ENCODE assay signal across 9 mouse cellular contexts in genomic region chr2:94407441-94407840, GRCm38 (mm10). TPM values are rescaled to one million over a fixed set of nuclear protein-coding genes. Genes with fewer than 3 reads are reported as not detected.
A peak's percentile ranks its signal among the peaks of the same experiment; 100 is the strongest.
DNase-seq lines count a peak whose midpoint lies in the region; ATAC-seq and TF ChIP-seq lines count a peak whose summit lies in the region.
"Had no signal": no experiment of that assay in that cellular context is flagged by ENCODE, and none has a peak within 500 bp of the region (broad histone marks: within the 10 kb centered on the region; RNA-seq: fewer than 3 reads in every experiment).

No protein-coding gene starts in this region.

- peak overlapping the region; percentile 97; the same call in 1 of the 2 replicates for H3K27ac ChIP-seq in heart, embryonic 10.5 days
- H3K27ac ChIP-seq in CH12.LX (ENCODE audit: insufficient read depth, low read depth), result no peak overlapping the region
- no peak overlapping the region for H3K27ac ChIP-seq in forebrain, embryonic 13.5 days
- peak overlapping the region; percentile 79 for H3K27ac ChIP-seq in liver, embryonic 13.5 days

- peak overlapping the region; percentile 94 for H3K4me3 ChIP-seq in heart, embryonic 10.5 days
- peak overlapping the region; percentile 95 to 99 (median 96) for H3K4me3 ChIP-seq in CH12.LX (replicated peaks in 1 of 3; ENCODE audit: low read depth in 2 of 3, low read length in 2 of 3, poor library complexity in 1 of 3)
- peak overlapping the region; percentile 96 for H3K4me3 ChIP-seq in forebrain, embryonic 13.5 days
- H3K4me3 ChIP-seq in liver, embryonic 13.5 days (replicated peaks), result peak overlapping the region; percentile 96

- no peak for TF ChIP-seq EP300 in CH12.LX (IDR thresholded peaks at IDR 0.05; ENCODE audit: low read length)

- peak overlapping the region; percentile 69 for H3K9ac ChIP-seq in CH12.LX (ENCODE audit: insufficient read depth, low read depth)
- H3K9ac ChIP-seq in forebrain, embryonic 13.5 days, result peak overlapping the region; percentile 92
- H3K9ac ChIP-seq in liver, embryonic 13.5 days, result peak overlapping the region; percentile 93

- dilution Hi-C loops in CH12.LX (cut with MboI; ENCODE audit: extremely low pct_ligation_motif_present, extremely low pct_unique_long_range_greater_than_20kb, low sequenced_read_pairs), result no loop called here

- peak overlapping the region; percentile 90 for H3K4me2 ChIP-seq in CH12.LX (ENCODE audit: insufficient read depth, low read depth, poor library complexity, severe bottlenecking)
- peak overlapping the region; percentile 85 for H3K4me2 ChIP-seq in forebrain, embryonic 13.5 days
- H3K4me2 ChIP-seq in liver, embryonic 13.5 days, result peak overlapping the region; percentile 86

- no peak for DNase-seq in heart, embryonic 10.5 days (ENCODE audit: low spot score)
- DNase-seq in heart, postnatal 25 days (ENCODE audit: low spot score), result no peak
- no peak for DNase-seq in CH12.LX (ENCODE audit: extremely low read depth)
- no peak for DNase-seq in liver, embryonic 13.5 days
- DNase-seq in embryo, embryonic 10 days (ENCODE audit: low spot score), result no peak
- DNase-seq in retina, postnatal 1 day, result no peak
- no peak for DNase-seq in adrenal gland, adult (ENCODE audit: inconsistent age in 2 of 2, low spot score in 1 of 2)
- DNase-seq: cerebellum, adult 11 months had no signal

- TF ChIP-seq CTCF in CH12.LX (conservative IDR thresholded peaks at IDR 0.05 in 1 of 2, IDR thresholded peaks at IDR 0.05 in 1 of 2; ENCODE audit: low read depth in 2 of 2, low read length in 2 of 2), result no peak

- no peaks in the 10 kb centered on the region for H3K27me3 ChIP-seq in heart, embryonic 10.5 days (ENCODE audit: insufficient read depth, poor library complexity, severe bottlenecking)
- no peaks in the 10 kb centered on the region for H3K27me3 ChIP-seq in CH12.LX (replicated peaks)
- no peaks in the 10 kb centered on the region for H3K27me3 ChIP-seq in forebrain, embryonic 13.5 days
- no peaks in the 10 kb centered on the region for H3K27me3 ChIP-seq in liver, embryonic 13.5 days

- no peak for ATAC-seq in forebrain, embryonic 13.5 days
- no peak for ATAC-seq in liver, embryonic 13.5 days (ENCODE audit: low read depth)

- WGBS in heart, embryonic 10.5 days, result 36% methylated on average over 3 of the region's 3 CpGs
- WGBS in forebrain, embryonic 13.5 days, result 34% methylated on average over 3 of the region's 3 CpGs
- 19% methylated on average over 3 of the region's 3 CpGs for WGBS in liver, embryonic 13.5 days (ENCODE audit: insufficient replicate concordance)

- H3K4me1 ChIP-seq in heart, embryonic 10.5 days, result peaks cover 20% of the 10 kb centered on the region
- peaks cover 0 to 19% of the 10 kb centered on the region in 2 experiments; a peak in 2 of 4 replicates for H3K4me1 ChIP-seq in CH12.LX (ENCODE audit: control insufficient read depth in 1 of 2, insufficient read depth in 2 of 2)
- peaks cover 33% of the 10 kb centered on the region for H3K4me1 ChIP-seq in forebrain, embryonic 13.5 days
- H3K4me1 ChIP-seq in liver, embryonic 13.5 days (replicated peaks), result peaks cover 37% of the 10 kb centered on the region

- peaks cover 20% of the 10 kb centered on the region for H3K79me2 ChIP-seq in CH12.LX (replicated peaks; ENCODE audit: control insufficient read depth, extremely low read depth, insufficient read depth, poor library complexity, severe bottlenecking)

- in situ Hi-C loops in CH12.LX (cut with MboI; ENCODE audit: low pct_ligation_motif_present, low pct_unique_long_range_greater_than_20kb, low sequenced_read_pairs), result no loop called here

- intact Hi-C loops in heart, postnatal 25 days (cut with DNase I), result loop anchor here (2.0 kb wide), 1 partner anchor 29 kb away; no protein-coding TSS in a partner anchor

- H3K36me3 ChIP-seq in heart, embryonic 10.5 days, result peaks cover 29% of the 10 kb centered on the region
- H3K36me3 ChIP-seq in CH12.LX (replicated peaks in 1 of 2; ENCODE audit: control insufficient read depth in 1 of 2, insufficient read depth in 1 of 2, low read length in 1 of 2), result peaks cover 11 to 30% of the 10 kb centered on the region in 2 experiments
- peaks cover 23% of the 10 kb centered on the region for H3K36me3 ChIP-seq in forebrain, embryonic 13.5 days (ENCODE audit: poor library complexity, severe bottlenecking)
- peaks cover 20% of the 10 kb centered on the region for H3K36me3 ChIP-seq in liver, embryonic 13.5 days

- no peak for TF ChIP-seq POLR2A in CH12.LX (IDR thresholded peaks at IDR 0.05; ENCODE audit: low read depth, low read length)

- H3K9me3 ChIP-seq in heart, embryonic 10.5 days, result no peaks in the 10 kb centered on the region
- no peaks in the 10 kb centered on the region for H3K9me3 ChIP-seq in CH12.LX (replicated peaks; ENCODE audit: low read length)
- H3K9me3 ChIP-seq in forebrain, embryonic 13.5 days (replicated peaks), result no peaks in the 10 kb centered on the region
- H3K9me3 ChIP-seq in liver, embryonic 13.5 days (replicated peaks), result no peaks in the 10 kb centered on the region

- no peak for TF ChIP-seq RAD21 in CH12.LX (IDR thresholded peaks at IDR 0.05; ENCODE audit: low read depth, low read length)

TF ChIP-seq in CH12.LX, 34 proteins besides CTCF, POLR2A, EP300 and RAD21:
- TF ChIP-seq MXI1 (IDR thresholded peaks at IDR 0.05; ENCODE audit: low read depth, low read length) (no peak), ZNF384 (IDR thresholded peaks at IDR 0.05; ENCODE audit: low read depth, low read length) (peak; percentile 78), PAX5 (IDR thresholded peaks at IDR 0.05; ENCODE audit: low read length) (no peak), BHLHE40 (IDR thresholded peaks at IDR 0.05; ENCODE audit: low read depth, low read length) (0 out of 2 replicates have a peak, but pooled peaks have one; percentile 11), IRF4 (IDR thresholded peaks at IDR 0.05; ENCODE audit: low read depth, low read length) (no peak), CHD2 (IDR thresholded peaks at IDR 0.05; ENCODE audit: low read length) (no peak)

RNA-seq across cellular contexts. Expression of gene Ttc17, which starts 1.0 kb away (rescaled TPM):
- polyA plus RNA-seq in heart, embryonic 10.5 days (2016; fragmentation: Nextera tagmentation; extraction: Ambion mirVana), result 12.9 and 14.1 TPM in 2 replicates
- 10 to 100 TPM; 29.0 to 35.1 TPM for total RNA-seq in heart, postnatal 25 days (2021)
- total RNA-seq in CH12.LX (2012; rRNA removed) (11.6 and 13.2 TPM in 2 replicates), CH12.LX (2014; rRNA removed) (10.8 and 13.8 TPM in 2 replicates)
- polyA plus RNA-seq in CH12.LX (2012; ENCODE audit: insufficient read length, low read depth), result 17.9 and 19.5 TPM in 2 replicates
- 17.0 and 17.9 TPM in 2 replicates for polyA plus RNA-seq in forebrain, embryonic 13.5 days (2015; fragmentation: Nextera tagmentation; extraction: Ambion mirVana)
- polyA plus RNA-seq in liver, embryonic 13.5 days (2015; fragmentation: Nextera tagmentation; extraction: Ambion mirVana), result 5.5 and 6.1 TPM in 2 replicates

RNA-seq across cellular contexts. Expression of gene Api5, which starts 30.5 kb away (rescaled TPM):
- 109 and 133 TPM in 2 replicates for polyA plus RNA-seq in heart, embryonic 10.5 days (2016; fragmentation: Nextera tagmentation; extraction: Ambion mirVana)
- total RNA-seq in heart, postnatal 25 days (2021), result 10 to 100 TPM; 28.8 to 32.0 TPM
- total RNA-seq in CH12.LX (2012; rRNA removed) (60.2 and 73.8 TPM in 2 replicates), CH12.LX (2014; rRNA removed) (160 and 183 TPM in 2 replicates)
- 99.1 and 108 TPM in 2 replicates for polyA plus RNA-seq in CH12.LX (2012; ENCODE audit: insufficient read length, low read depth)
- 151 and 164 TPM in 2 replicates for polyA plus RNA-seq in forebrain, embryonic 13.5 days (2015; fragmentation: Nextera tagmentation; extraction: Ambion mirVana)
- 96.5 and 121 TPM in 2 replicates for polyA plus RNA-seq in liver, embryonic 13.5 days (2015; fragmentation: Nextera tagmentation; extraction: Ambion mirVana)

Comparison
In these comparisons a context has a peak if more than half of its experiments do, and no peak if none do; other contexts are left out.
1. H3K27ac ChIP-seq: peak in heart, embryonic 10.5 days (single experiment) and liver, embryonic 13.5 days (single experiment); none in CH12.LX (single experiment) and forebrain, embryonic 13.5 days (single experiment).
2. Peak in every context shown above with its lines, with median percentiles within 50 percentile points of each other: H3K4me3 ChIP-seq, H3K4me2 ChIP-seq and H3K9ac ChIP-seq.